Mouse (Mus musculus) liver, adult 2 months (tissue): ENCODE results near the gene Cisd2.

ENCODE experiments used
- CTCF ChIP-seq: fragments of 200-500 bp; IDR thresholded peaks from 2 replicates; pipeline ENCODE4 v1.5.1; 2011; ENCODE audit warnings: low read depth, low read length, control low read depth
- POLR2A ChIP-seq: fragments of 200-500 bp; IDR thresholded peaks from 2 replicates; pipeline ENCODE4 v1.6.1; 2011; ENCODE audit warnings: low read length, control low read depth; ENCODE audit not compliant: insufficient read depth; ENCODE audit errors: extremely low read depth

GRCm38 (mm10) chr3:135423608-135424212 lies at the start of gene Cisd2:
- TF ChIP-seq CTCF (no peak), POLR2A (no peak)
